Mouse (Mus musculus) heart, adult 2 months (tissue): Measurements from ENCODE around the gene Cdhr1. TPM values are rescaled to one million over a fixed set of nuclear protein-coding genes. Genes with fewer than 3 reads are reported as not detected.

ENCODE experiments used
- DNase-seq, 2 experiments: peaks; one replicate each; pipeline ENCODE4 v3.0.0; 2021
- H3K27ac ChIP-seq: fragments of 200-600 bp; 2 replicates; pipeline ENCODE4 v1.8.1; 2022
- H3K27me3 ChIP-seq: fragments of 200-500 bp; 2 replicates; pipeline ENCODE4 v1.6.1; 2012; ENCODE audit warnings: mild to moderate bottlenecking, low read length, inconsistent platforms, mixed read lengths; ENCODE audit not compliant: control insufficient read depth, insufficient read depth
- H3K36me3 ChIP-seq: fragments of 200-500 bp; 2 replicates; pipeline ENCODE4 v1.6.1; 2012; ENCODE audit warnings: low read length, inconsistent platforms; ENCODE audit not compliant: control insufficient read depth, insufficient read depth
- H3K4me1 ChIP-seq: fragments of 200-500 bp; 2 replicates; pipeline ENCODE4 v1.6.1; 2011; ENCODE audit warnings: low read length; ENCODE audit not compliant: control insufficient read depth, insufficient read depth
- H3K4me3 ChIP-seq: fragments of 200-600 bp; 2 replicates; pipeline ENCODE4 v1.8.1; 2022
- H3K79me2 ChIP-seq: fragments of 200-500 bp; replicated peaks from 2 replicates; pipeline ENCODE4 v1.6.1; 2012; ENCODE audit warnings: mild to moderate bottlenecking, inconsistent platforms, low read length, moderate library complexity, mixed read lengths; ENCODE audit not compliant: control insufficient read depth, insufficient read depth
- H3K9ac ChIP-seq: fragments of 200-500 bp; 2 replicates; pipeline ENCODE4 v1.6.1; 2012; ENCODE audit warnings: low read depth, mild to moderate bottlenecking, control low read depth, inconsistent platforms, low read length, mixed read lengths
- CTCF ChIP-seq: fragments of 200-600 bp; IDR thresholded peaks from 2 replicates; pipeline ENCODE4 v1.8.1; 2022; ENCODE audit warnings: antibody characterized with exemption, mild to moderate bottlenecking, moderate library complexity
- EP300 ChIP-seq: fragments of 200-500 bp; IDR thresholded peaks from 2 replicates; pipeline ENCODE4 v1.6.1; 2011; ENCODE audit warnings: low read depth, low read length, control low read depth; ENCODE audit not compliant: insufficient read depth
- POLR2A ChIP-seq: fragments of 200-500 bp; IDR thresholded peaks from 2 replicates; pipeline ENCODE4 v1.6.1; 2011; ENCODE audit warnings: mild to moderate bottlenecking, low read depth, low read length, control low read depth; ENCODE audit not compliant: insufficient read depth
- WGBS: fragments of 180-500 bp; shearing (Covaris S2); methylation state at CpG from one replicate; pipeline ENCODE4 v1.1.7; 2018; 5-methylcytosine and 5-hydroxymethylcytosine counted together
- intact Hi-C: fragments of 180-260 bp; cut with DNase I; formaldehyde crosslinking; loops from one replicate; pipeline ENCODE4 v1.15.1; 2025
- polyA plus RNA-seq: library from polyadenylated mRNA; depleted of rRNA; stranded (reverse); fragments of >200 nt; gene quantifications from 2 replicates; pipeline ENCODE4 v1.2.3, GENCODE M21; 2012; rRNA removed
- total RNA-seq, 2 experiments: library from RNA; stranded (reverse); gene quantifications; 2 replicates each; pipeline ENCODE4 v1.2.3; 2021

Gene Cdhr1
- total and polyA plus RNA-seq, 3 experiments = 0.08 to 0.16 TPM; not detected in 1

GRCm38 (mm10) chr14:37028555-37028954 is 69.6 kb downstream of the Cdhr1 start:
- no peak for DNase-seq
- H3K9ac ChIP-seq = no peak overlapping the region
- H3K27me3 ChIP-seq = no peaks in the 10 kb centered on the region
- WGBS = 75% methylated on average over 3 of the region's 3 CpGs
- no peaks in the 10 kb centered on the region for H3K79me2 ChIP-seq
- TF ChIP-seq CTCF (no peak), POLR2A (no peak), EP300 (no peak)
- H3K4me1 ChIP-seq = no peaks in the 10 kb centered on the region
- intact Hi-C loops = no loop called here
- H3K27ac ChIP-seq = no peak overlapping the region
- no peaks in the 10 kb centered on the region for H3K36me3 ChIP-seq
- no peak overlapping the region for H3K4me3 ChIP-seq

GRCm38 (mm10) chr14:37027951-37028350 is 70.2 kb downstream of the Cdhr1 start:
- 82% methylated on average over 3 of the region's 3 CpGs for WGBS
- no peak overlapping the region for H3K9ac ChIP-seq
- no peaks in the 10 kb centered on the region for H3K36me3 ChIP-seq
- no peaks in the 10 kb centered on the region for H3K79me2 ChIP-seq
- no peaks in the 10 kb centered on the region for H3K27me3 ChIP-seq
- no peaks in the 10 kb centered on the region for H3K4me1 ChIP-seq
- no peak for DNase-seq
- no peak overlapping the region for H3K27ac ChIP-seq
- no peak for TF ChIP-seq POLR2A
- TF ChIP-seq EP300 = no peak
- TF ChIP-seq CTCF = no peak
- H3K4me3 ChIP-seq = no peak overlapping the region
- intact Hi-C loops = no loop called here

Other genes starting within 250 kb of the Cdhr1 start
- gene Ccser2, start 129.6 kb downstream of the Cdhr1 start, total RNA-seq = 100 to 1,000 TPM; 106 to 122 TPM
- gene Ccser2, start 129.6 kb downstream of the Cdhr1 start, polyA plus RNA-seq = 63.1 and 107 TPM in 2 replicates
- not detected for gene Rgr, start 49.4 kb downstream of the Cdhr1 start, total RNA-seq
- not detected in 2 replicates for gene Rgr, start 49.4 kb downstream of the Cdhr1 start, polyA plus RNA-seq
- gene Lrit1, start 43.5 kb downstream of the Cdhr1 start, total RNA-seq = not detected
- not detected in 2 replicates for gene Lrit1, start 43.5 kb downstream of the Cdhr1 start, polyA plus RNA-seq
- gene Lrit2, start 30.4 kb downstream of the Cdhr1 start, total RNA-seq = not detected
- gene Lrit2, start 30.4 kb downstream of the Cdhr1 start, polyA plus RNA-seq = not detected in 2 replicates
- gene 2610528A11Rik, start 15.7 kb upstream of the Cdhr1 start, total RNA-seq = not detected
- gene 2610528A11Rik, start 15.7 kb upstream of the Cdhr1 start, polyA plus RNA-seq = 0.27 TPM in 1 of 2 replicates, not detected in the other
- gene Ghitm, start 36.9 kb upstream of the Cdhr1 start, total RNA-seq = 100 to 1,000 TPM; 604 to 677 TPM
- 328 and 496 TPM in 2 replicates for gene Ghitm, start 36.9 kb upstream of the Cdhr1 start, polyA plus RNA-seq